Mouse (Mus musculus) testis, adult 2 months (tissue): ENCODE measurements around the gene Fbxl14.

Experiments used
- CTCF ChIP-seq: fragments of 200-500 bp; IDR thresholded peaks from 2 replicates; pipeline ENCODE4 v1.5.1; 2012; ENCODE audit warnings: low read depth, mild to moderate bottlenecking, inconsistent platforms, low read length, moderate library complexity; ENCODE audit not compliant: control insufficient read depth, insufficient read depth, insufficient replicate concordance
- POLR2A ChIP-seq: fragments of 200-500 bp; IDR thresholded peaks from 2 replicates; pipeline ENCODE4 v1.6.1; 2012; ENCODE audit warnings: low read depth, mild to moderate bottlenecking, inconsistent platforms, low read length, moderate library complexity; ENCODE audit not compliant: control insufficient read depth

GRCm38 (mm10) chr6:119458166-119458565 lies 21.3 kb upstream of the Fbxl14 start:
- TF ChIP-seq CTCF: no peak
- no peak for TF ChIP-seq POLR2A
